Mouse (Mus musculus) CH12.LX (cell line): ENCODE results near the gene Gng2. TPM values are rescaled to one million over a fixed set of nuclear protein-coding genes. Genes with fewer than 3 reads are reported as not detected.

Experiments
- DNase-seq: peaks from one replicate; pipeline ENCODE4 v3.0.0-alpha.2; 2013; ENCODE audit errors: extremely low read depth
- H3K27ac ChIP-seq: 2 replicates; pipeline ENCODE4 v1.5.1; 2012; ENCODE audit warnings: low read depth, mild to moderate bottlenecking, control low read depth, moderate library complexity; ENCODE audit not compliant: insufficient read depth
- H3K27me3 ChIP-seq: replicated peaks from 2 replicates; pipeline ENCODE3; 2012; ENCODE audit warnings: inconsistent platforms
- H3K36me3 ChIP-seq, 2 experiments: replicated peaks in 1 of 2; 2 replicates each; pipeline versions ENCODE3 to v1.6.1; 2012; ENCODE audit warnings: inconsistent platforms in 1 of 2, low read length in 1 of 2, mild to moderate bottlenecking in 1 of 2, mixed read lengths in 1 of 2, moderate library complexity in 1 of 2; ENCODE audit not compliant: control insufficient read depth in 1 of 2, insufficient read depth in 1 of 2
- H3K4me1 ChIP-seq, 2 experiments: 2 replicates each; pipeline ENCODE4 v1.6.1; 2012; ENCODE audit warnings: inconsistent platforms in 1 of 2, moderate library complexity in 1 of 2; ENCODE audit not compliant: insufficient read depth in 2 of 2, control insufficient read depth in 1 of 2
- H3K4me2 ChIP-seq: 2 replicates; pipeline ENCODE4 v1.6.1; 2012; ENCODE audit warnings: low read depth, mild to moderate bottlenecking, control low read depth; ENCODE audit not compliant: poor library complexity, insufficient read depth, severe bottlenecking
- H3K4me3 ChIP-seq, 3 experiments: fragments of 150-350 bp in 1 of 3; sonication (generic) in 1 of 3; replicated peaks in 1 of 3; 2 replicates each; pipeline versions ENCODE3 to v1.5.1; 2011 to 2012; ENCODE audit warnings: low read depth in 2 of 3, low read length in 2 of 3, mild to moderate bottlenecking in 2 of 3, moderate library complexity in 2 of 3, control low read depth in 1 of 3, improper control_type of control experiment in 1 of 3, inconsistent platforms in 1 of 3, mixed read lengths in 1 of 3; ENCODE audit not compliant: poor library complexity in 1 of 3
- H3K79me2 ChIP-seq: replicated peaks from 2 replicates; pipeline ENCODE4 v1.6.1; 2012; ENCODE audit warnings: mild to moderate bottlenecking, moderate library complexity; ENCODE audit not compliant: control insufficient read depth, poor library complexity, insufficient read depth, severe bottlenecking; ENCODE audit errors: extremely low read depth
- H3K9ac ChIP-seq: 2 replicates; pipeline ENCODE4 v1.6.1; 2012; ENCODE audit warnings: low read depth, mild to moderate bottlenecking, control low read depth, moderate library complexity; ENCODE audit not compliant: insufficient read depth
- H3K9me3 ChIP-seq: replicated peaks from 2 replicates; pipeline ENCODE3; 2012; ENCODE audit warnings: low read length, inconsistent platforms, mixed read lengths
- CHD1 ChIP-seq: IDR thresholded peaks from 2 replicates; pipeline ENCODE4 v1.6.1; 2012; ENCODE audit warnings: low read depth, low read length, improper control_type of control experiment, inconsistent platforms
- E2F4 ChIP-seq: IDR thresholded peaks from 2 replicates; pipeline ENCODE4 v1.6.1; 2011; ENCODE audit warnings: low read depth, low read length, improper control_type of control experiment; ENCODE audit not compliant: insufficient replicate concordance
- ETS1 ChIP-seq: conservative IDR thresholded peaks from 2 replicates; pipeline ENCODE4 v1.6.1; 2012; ENCODE audit warnings: low read depth, mild to moderate bottlenecking, inconsistent platforms, low read length, improper control_type of control experiment, moderate library complexity
- GABPA ChIP-seq: IDR thresholded peaks from 2 replicates; pipeline ENCODE4 v1.6.1; 2012; ENCODE audit warnings: low read depth, low read length, improper control_type of control experiment, inconsistent platforms; ENCODE audit not compliant: insufficient replicate concordance
- HCFC1 ChIP-seq: IDR thresholded peaks from 2 replicates; pipeline ENCODE4 v1.6.1; 2012; ENCODE audit warnings: low read depth, mild to moderate bottlenecking, inconsistent platforms, low read length, improper control_type of control experiment
- IRF4 ChIP-seq: IDR thresholded peaks from 2 replicates; pipeline ENCODE4 v1.6.1; 2014; ENCODE audit warnings: low read depth, mild to moderate bottlenecking, inconsistent platforms, low read length, improper control_type of control experiment
- JUND ChIP-seq: conservative IDR thresholded peaks from 2 replicates; pipeline ENCODE4 v1.6.1; 2011; ENCODE audit warnings: low read depth, low read length, improper control_type of control experiment
- MAFK ChIP-seq: IDR thresholded peaks from 2 replicates; pipeline ENCODE4 v1.6.1; 2011; ENCODE audit warnings: low read length, improper control_type of control experiment; ENCODE audit not compliant: insufficient replicate concordance
- MAZ ChIP-seq: IDR thresholded peaks from 2 replicates; pipeline ENCODE4 v1.6.1; 2012; ENCODE audit warnings: low read depth, mild to moderate bottlenecking, inconsistent platforms, low read length, improper control_type of control experiment, moderate library complexity
- MEF2A ChIP-seq: IDR thresholded peaks from 2 replicates; pipeline ENCODE4 v1.6.1; 2014; ENCODE audit warnings: low read depth, mild to moderate bottlenecking, inconsistent platforms, low read length, improper control_type of control experiment, borderline replicate concordance
- MYC ChIP-seq: IDR thresholded peaks from 2 replicates; pipeline ENCODE4 v1.6.1; 2011; ENCODE audit warnings: low read depth, mild to moderate bottlenecking, improper control_type of control experiment, low read length
- NRF1 ChIP-seq: IDR thresholded peaks from 2 replicates; pipeline ENCODE4 v1.6.1; 2014; ENCODE audit warnings: low read depth, mild to moderate bottlenecking, inconsistent platforms, low read length, improper control_type of control experiment, moderate library complexity
- PAX5 ChIP-seq: IDR thresholded peaks from 2 replicates; pipeline ENCODE4 v1.6.1; 2012; ENCODE audit warnings: low read length, inconsistent platforms, mixed read lengths
- POLR2A ChIP-seq: IDR thresholded peaks from 2 replicates; pipeline ENCODE4 v1.6.1; 2011; ENCODE audit warnings: low read depth, mild to moderate bottlenecking, improper control_type of control experiment, low read length
- POLR2AphosphoS2 ChIP-seq: IDR thresholded peaks from 2 replicates; pipeline ENCODE4 v1.6.1; 2011; ENCODE audit warnings: low read depth, low read length, improper control_type of control experiment
- SIN3A ChIP-seq: IDR thresholded peaks from 2 replicates; pipeline ENCODE4 v1.6.1; 2012; ENCODE audit warnings: low read length, improper control_type of control experiment, inconsistent platforms
- TCF12 ChIP-seq: IDR thresholded peaks from 2 replicates; pipeline ENCODE4 v1.6.1; 2014; ENCODE audit warnings: low read depth, mild to moderate bottlenecking, inconsistent platforms, low read length, improper control_type of control experiment
- UBTF ChIP-seq: IDR thresholded peaks from 2 replicates; pipeline ENCODE4 v1.6.1; 2012; ENCODE audit warnings: low read depth, mild to moderate bottlenecking, inconsistent platforms, low read length, improper control_type of control experiment, moderate library complexity
- ZKSCAN1 ChIP-seq: IDR thresholded peaks from 2 replicates; pipeline ENCODE4 v1.6.1; 2012; ENCODE audit warnings: low read depth, inconsistent platforms, low read length, improper control_type of control experiment, borderline replicate concordance
- ZNF384 ChIP-seq: IDR thresholded peaks from 2 replicates; pipeline ENCODE4 v1.6.1; 2012; ENCODE audit warnings: low read depth, low read length, improper control_type of control experiment, inconsistent platforms
- dilution Hi-C: fragments of 300-500 bp; cut with MboI; formaldehyde crosslinking; loops from 2 replicates; pipeline ENCODE4 v1.14.3; 2020; ENCODE audit warnings: low sequenced_read_pairs; ENCODE audit not compliant: extremely low pct_unique_long_range_greater_than_20kb, extremely low pct_ligation_motif_present
- in situ Hi-C: fragments of 300-500 bp; cut with MboI; formaldehyde crosslinking; loops from 3 replicates; pipeline ENCODE4 v1.14.3; 2019; ENCODE audit warnings: low sequenced_read_pairs, low pct_ligation_motif_present, low pct_unique_long_range_greater_than_20kb, mixed read lengths
- polyA plus RNA-seq: library from polyadenylated mRNA; unstranded; fragments of >175 nt; gene quantifications from 2 replicates; pipeline ENCODE4 v1.2.1, GENCODE M21; 2012; ENCODE audit warnings: low read depth; ENCODE audit not compliant: insufficient read length
- total RNA-seq, 2 experiments: library from RNA; depleted of rRNA; stranded (reverse); fragments of 300-350 nt in 1 of 2; fragments of >200 nt in 1 of 2; gene quantifications; 2 replicates each; pipeline ENCODE4 v1.2.3; 2012 to 2014

Gng2 gene
- total and polyA plus RNA-seq, 3 experiments: 52.1 to 67.7 (median 63.4) TPM

GRCm38 (mm10) chr14:19912891-19913290 lies 64.5 kb downstream of the Gng2 start:
- no peaks in the 10 kb centered on the region for H3K27me3 ChIP-seq
- H3K36me3 ChIP-seq: peaks cover 3 to 51% of the 10 kb centered on the region in 2 experiments
- peaks cover 0 to 3% of the 10 kb centered on the region in 2 experiments; a peak in 1 of 4 replicates for H3K4me1 ChIP-seq
- no peak overlapping the region for H3K4me3 ChIP-seq
- no peaks in the 10 kb centered on the region for H3K79me2 ChIP-seq
- TF ChIP-seq NRF1: no peak
- no peak for TF ChIP-seq POLR2A
- TF ChIP-seq JUND: no peak
- TF ChIP-seq E2F4: no peak
- no peak for TF ChIP-seq HCFC1
- H3K27ac ChIP-seq: no peak overlapping the region
- no peak for DNase-seq
- dilution Hi-C loops (no loop called here), in situ Hi-C loops (no loop called here)
- no peaks in the 10 kb centered on the region for H3K9me3 ChIP-seq
- no peak overlapping the region for H3K9ac ChIP-seq
- H3K4me2 ChIP-seq: no peak overlapping the region

GRCm38 (mm10) chr14:19905615-19906014 lies 71.8 kb downstream of the Gng2 start:
- peaks cover 0 to 10% of the 10 kb centered on the region in 2 experiments; a peak in 2 of 4 replicates for H3K4me1 ChIP-seq
- in situ Hi-C loops: no loop called here
- DNase-seq: no peak
- no peak overlapping the region for H3K27ac ChIP-seq
- H3K79me2 ChIP-seq: no peaks in the 10 kb centered on the region
- TF ChIP-seq MEF2A: no peak
- TF ChIP-seq CHD1: no peak
- no peak for TF ChIP-seq GABPA
- no peak for TF ChIP-seq POLR2AphosphoS2
- TF ChIP-seq ZKSCAN1: no peak
- no peak for TF ChIP-seq ETS1
- no peak for TF ChIP-seq ZNF384
- no peak for TF ChIP-seq SIN3A
- TF ChIP-seq IRF4: no peak
- no peak for TF ChIP-seq PAX5
- no peak for TF ChIP-seq TCF12
- no peak for TF ChIP-seq UBTF
- no peak for TF ChIP-seq E2F4
- no peak for TF ChIP-seq POLR2A
- TF ChIP-seq JUND: no peak
- no peak for TF ChIP-seq MYC
- TF ChIP-seq MAZ: no peak
- TF ChIP-seq MAFK: no peak
- H3K4me3 ChIP-seq: no peak overlapping the region
- H3K9me3 ChIP-seq: no peaks in the 10 kb centered on the region
- H3K36me3 ChIP-seq: peaks cover 7 to 34% of the 10 kb centered on the region in 2 experiments
- no peak overlapping the region for H3K4me2 ChIP-seq
- H3K27me3 ChIP-seq: no peaks in the 10 kb centered on the region
- H3K9ac ChIP-seq: no peak overlapping the region
- dilution Hi-C loops: no loop called here
